Mouse (Mus musculus) spleen, adult 18-20 months (tissue): ENCODE measurements around the gene Gbgt1.
"Not testable (repeated sequence)": the region's sequence is repeated elsewhere in the genome, so short reads cannot be mapped to it uniquely, and the experiment has no call there.

Experiments
- DNase-seq, 2 experiments: peaks; one replicate each; pipeline ENCODE4 v3.0.0; 2022; ENCODE audit warnings: mixed read lengths in 2 of 2

Gbgt1 gene

DNA sequence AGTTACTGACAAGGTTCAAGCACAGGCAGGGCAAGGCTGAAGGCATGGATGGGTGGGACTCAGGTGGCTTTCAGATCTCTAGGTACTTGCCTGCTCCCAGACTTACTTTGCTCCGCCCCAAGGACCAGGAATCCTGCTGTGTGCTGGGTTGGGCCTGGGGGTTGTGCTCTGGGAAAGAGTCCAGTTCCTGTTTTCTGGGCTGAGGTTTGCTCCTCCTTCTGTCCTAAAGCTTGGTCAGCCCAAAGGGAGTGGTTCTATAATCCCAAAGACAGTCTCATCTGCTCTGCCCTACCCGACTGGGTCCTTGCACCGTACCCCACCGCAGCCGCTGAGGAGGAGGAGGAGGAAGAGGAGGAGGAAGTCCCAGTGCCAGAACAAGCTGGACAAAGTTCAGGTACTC, at the start of gene Gbgt1:
TSS of gene Gbgt1 (plus strand) at position 221 of the 400 bp plus-strand sequence.
- no peak for DNase-seq

DNA sequence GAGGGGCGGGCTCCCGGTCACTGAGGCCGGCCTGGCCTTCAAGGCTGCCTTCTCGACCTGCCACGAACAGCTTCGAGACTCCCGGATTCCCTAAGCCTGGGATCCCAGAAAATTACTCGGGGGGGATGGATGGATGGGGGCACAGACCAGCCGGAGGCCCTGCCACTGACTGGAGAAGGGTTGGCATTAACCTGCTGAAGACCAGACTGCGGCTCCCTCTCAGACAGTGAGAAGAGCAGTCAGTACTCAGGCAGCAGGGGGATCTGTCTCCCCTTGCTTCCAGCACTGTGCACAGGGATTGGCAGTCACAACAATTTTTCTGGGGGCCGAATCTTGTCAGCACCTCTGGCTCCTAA, 49.4 kb upstream of the Gbgt1 start:
- DNase-seq: no peak

- no peak for DNase-seq
Observed at GRCm38 (mm10) chr2:28451663-28452062, 45.0 kb upstream of the Gbgt1 start.

DNA sequence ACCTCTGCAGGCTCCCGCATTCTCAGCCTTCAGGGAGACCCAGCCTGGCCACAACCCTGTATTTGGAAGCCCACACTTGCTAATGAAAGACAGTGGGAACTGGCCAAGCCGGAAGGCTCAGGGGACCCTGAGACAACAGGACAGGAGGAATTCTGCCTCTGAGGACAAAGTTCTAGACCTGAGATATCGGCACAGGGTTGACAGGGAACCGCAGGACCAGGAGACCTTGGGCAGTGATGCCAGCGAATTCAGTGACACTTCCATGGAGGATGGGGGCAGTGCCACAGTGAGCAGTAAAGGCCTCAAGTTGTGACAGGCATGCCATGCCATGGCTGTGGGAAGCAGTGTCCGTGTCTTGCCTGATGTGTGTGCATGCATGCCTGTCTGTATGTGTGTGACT, 43.2 kb upstream of the Gbgt1 start:
- no peak for DNase-seq

DNA sequence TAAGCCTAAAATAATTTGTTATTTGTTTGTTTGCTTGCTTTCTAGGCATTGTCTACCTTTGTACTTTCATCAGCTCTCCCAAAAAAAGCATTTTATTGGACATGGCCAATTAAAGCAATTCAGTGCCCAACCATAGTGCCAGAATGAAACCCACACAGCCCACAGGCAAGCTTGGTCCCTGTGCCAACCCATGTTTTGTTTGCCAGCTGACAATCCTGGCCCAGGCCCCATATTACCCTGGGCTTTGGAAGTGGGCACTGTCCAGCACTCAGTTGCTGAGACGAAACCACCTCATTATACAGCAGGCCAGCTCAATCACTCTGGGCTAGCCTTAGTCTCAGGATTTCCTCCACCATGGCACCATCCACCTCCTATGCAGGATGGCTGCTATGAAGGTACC, 40.1 kb upstream of the Gbgt1 start:
- no peak for DNase-seq

DNA sequence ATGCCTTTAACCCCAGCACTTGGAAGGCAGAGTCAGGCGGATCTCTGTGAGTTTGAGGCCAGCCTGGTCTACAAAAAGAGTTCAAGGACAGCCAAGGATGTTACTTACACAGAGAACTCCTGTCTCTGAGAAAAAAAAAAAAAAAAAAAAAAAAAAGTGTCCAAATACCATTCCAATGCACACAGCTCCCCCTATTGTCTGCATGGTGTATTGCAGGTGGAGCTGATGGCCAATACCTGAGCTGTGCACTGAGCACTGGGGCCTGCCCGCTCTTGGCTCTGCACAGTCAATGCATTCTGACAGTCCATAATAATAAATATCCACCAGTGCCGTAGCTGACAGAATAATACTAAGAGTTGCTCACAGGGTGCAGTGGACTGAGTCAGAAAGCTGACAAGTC, 32.8 kb upstream of the Gbgt1 start:
- DNase-seq: peak; percentile 32 to 61

GRCm38 (mm10) chr2:28464919-28465318, 31.8 kb upstream of the Gbgt1 start:
- DNase-seq: no peak

- peak in 1 of 2 experiments; percentile 41 for DNase-seq
Observed at GRCm38 (mm10) chr2:28465836-28466518, 30.7 kb upstream of the Gbgt1 start, which contains the start of gene 1700007K13Rik. TSS of gene 1700007K13Rik (minus strand) at chr2:28466332.

DNA sequence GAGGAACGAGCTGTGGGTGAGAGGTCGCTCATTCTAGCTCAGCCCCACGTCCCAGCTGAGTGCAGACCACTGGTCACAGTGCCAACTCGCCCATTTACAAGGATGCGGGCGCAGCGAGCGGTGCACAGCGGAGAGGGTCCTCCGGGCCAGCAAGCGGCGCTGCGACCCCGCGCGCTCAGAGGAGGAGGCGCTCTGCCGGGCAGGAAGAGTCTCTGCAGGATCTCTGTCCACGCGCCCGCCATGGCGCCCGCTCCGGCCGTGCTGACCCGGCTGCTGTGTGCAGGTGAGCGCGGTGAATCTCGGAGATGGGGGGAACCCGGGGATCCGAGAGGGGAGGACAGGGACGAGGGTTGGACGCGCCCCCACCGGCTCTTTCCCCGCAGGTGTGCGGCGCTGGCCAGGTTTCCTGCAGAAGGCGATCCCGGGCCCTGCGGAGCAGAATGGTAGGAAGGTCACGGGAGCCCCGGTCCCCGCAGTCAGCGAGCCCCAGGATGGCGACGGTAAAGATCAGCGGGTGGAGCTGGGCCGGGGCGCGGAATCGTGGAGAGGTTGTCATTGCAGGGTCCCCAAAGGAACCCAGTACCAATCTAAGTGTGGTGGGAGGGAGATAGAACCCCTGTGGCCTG, 28.7 kb upstream of the Gbgt1 start, which contains the start of gene Mrps2:
TSS of gene Mrps2 (plus strand) at position 207 of the 626 bp plus-strand sequence.
- DNase-seq: peak; percentile 63 to 84

DNA sequence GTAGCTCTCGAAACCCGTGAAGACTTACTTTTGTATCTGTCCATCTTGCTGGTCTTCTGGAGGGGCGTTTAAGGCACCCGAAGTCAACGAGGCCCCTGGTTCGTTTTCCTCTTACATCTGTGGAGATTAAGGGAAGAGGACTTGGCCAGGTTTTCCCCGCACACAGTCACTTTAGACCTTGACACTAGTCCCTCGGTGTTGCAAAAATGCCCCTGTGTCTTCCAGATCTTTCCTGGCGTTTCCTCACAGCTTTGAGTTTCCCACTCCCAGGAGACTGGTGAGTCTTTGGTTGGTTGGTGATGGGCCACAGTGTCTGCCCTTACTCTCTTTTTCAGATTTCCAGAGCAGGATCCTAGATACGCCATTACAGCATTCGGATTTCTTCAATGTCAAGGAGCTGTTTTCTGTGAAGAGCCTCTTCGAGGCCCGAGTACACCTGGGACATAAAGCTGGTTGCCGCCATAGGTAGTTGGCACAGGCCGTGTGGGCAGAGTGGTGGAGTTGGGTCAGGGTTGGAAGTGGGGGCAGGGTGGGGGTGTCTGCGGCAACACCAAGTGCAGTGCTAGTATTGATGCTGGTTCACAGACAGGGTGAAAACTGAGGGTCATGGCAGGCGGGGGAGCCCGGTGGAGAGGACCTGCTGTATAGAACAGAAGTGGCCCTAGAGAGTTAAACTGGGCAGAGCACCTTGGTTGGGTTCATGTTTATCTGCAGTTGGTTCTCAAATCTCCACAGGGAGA, 28.0 kb upstream of the Gbgt1 start:
- no peak for DNase-seq

DNA sequence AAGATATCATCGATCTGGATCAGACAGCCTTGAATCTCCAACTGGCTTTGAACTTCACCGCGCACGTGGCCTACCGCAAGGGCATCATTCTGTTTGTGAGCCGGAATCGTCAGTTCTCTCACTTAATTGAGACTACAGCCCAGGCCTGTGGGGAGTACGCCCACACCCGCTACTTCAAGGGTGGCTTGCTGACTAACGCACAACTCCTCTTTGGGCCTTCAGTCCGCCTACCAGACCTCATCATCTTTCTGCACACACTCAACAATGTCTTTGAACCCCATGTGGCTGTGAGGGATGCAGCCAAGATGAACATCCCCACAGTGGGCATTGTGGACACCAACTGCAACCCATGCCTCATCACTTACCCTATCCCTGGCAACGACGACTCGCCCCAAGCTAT, 27.2 kb upstream of the Gbgt1 start:
- no peak for DNase-seq

- no peak for DNase-seq
Observed at GRCm38 (mm10) chr2:28470591-28470990, 26.1 kb upstream of the Gbgt1 start.

DNA sequence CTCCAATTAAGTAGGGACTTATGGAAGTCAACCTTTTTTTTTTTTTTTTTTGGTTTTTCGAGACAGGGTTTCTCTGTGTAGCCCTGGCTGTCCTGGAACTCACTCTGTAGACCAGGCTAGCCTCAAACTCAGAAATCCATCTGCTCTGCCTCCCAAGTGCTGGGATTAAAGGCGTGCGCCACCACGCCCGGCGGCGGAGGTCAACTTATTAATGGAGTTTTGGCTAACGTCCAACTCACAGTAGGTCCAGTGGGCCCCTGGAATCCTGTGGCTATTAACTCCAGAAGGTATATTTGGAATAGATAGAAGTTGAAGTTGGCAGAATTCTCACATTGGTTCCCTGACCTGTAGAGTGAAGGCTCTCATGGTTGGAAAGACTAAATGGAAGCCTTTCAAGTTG, 24.7 kb upstream of the Gbgt1 start:
- DNase-seq: not testable (repeated sequence)

DNA sequence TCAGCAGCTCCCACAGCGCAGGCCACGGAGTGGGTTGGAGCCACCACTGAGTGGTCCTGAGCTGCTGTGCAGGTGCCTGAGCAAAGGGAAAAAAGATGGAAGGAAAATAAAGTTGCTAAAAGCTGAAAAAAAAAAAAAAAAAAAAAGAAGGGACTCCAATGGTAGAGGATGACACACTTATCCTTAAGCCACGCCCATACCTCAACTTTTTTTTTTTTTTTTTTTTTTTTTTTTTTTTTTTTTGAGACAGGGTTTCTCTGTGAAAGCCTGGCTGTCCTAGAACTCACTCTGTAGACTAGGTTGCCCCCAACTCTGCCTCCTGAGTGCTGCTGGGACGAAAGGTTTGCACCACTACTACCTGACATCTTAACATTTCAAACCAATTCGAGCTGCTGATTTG, 18.7 kb upstream of the Gbgt1 start:
- DNase-seq: not testable (repeated sequence)

- DNase-seq: no peak
Observed at GRCm38 (mm10) chr2:28479208-28480204, 17.2 kb upstream of the Gbgt1 start.

- no peak for DNase-seq
Observed at GRCm38 (mm10) chr2:28483861-28484260, 12.8 kb upstream of the Gbgt1 start.

GRCm38 (mm10) chr2:28494521-28494920, 2.2 kb upstream of the Gbgt1 start:
- DNase-seq: no peak

DNA sequence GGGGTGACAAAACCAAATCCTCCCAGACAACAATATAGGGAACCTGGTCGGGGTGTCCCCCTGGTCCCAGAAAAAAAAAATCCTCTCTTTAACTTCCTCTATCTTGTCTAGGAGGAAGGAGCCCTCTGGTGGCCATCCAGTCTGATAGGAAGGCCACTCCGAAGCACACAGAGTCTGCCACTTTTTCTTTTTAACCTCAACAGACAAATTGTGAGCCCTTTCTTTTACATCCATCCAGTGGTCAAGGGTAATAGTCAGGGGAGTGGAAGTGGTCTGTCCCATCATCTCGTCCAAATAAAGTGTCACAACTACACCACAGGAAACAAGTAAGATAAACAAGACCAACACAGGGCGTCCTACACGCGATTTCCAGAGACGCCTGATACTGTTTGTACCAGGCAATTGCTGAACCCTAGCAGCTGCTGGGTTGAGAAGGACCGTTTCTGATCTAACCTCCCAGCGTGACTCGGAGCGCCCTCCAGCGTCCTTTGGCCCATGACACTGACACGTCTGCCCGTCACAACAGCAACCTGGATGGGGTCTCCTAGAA, 1.4 kb upstream of the Gbgt1 start:
- DNase-seq: peak in 1 of 2 experiments; percentile 32

DNA sequence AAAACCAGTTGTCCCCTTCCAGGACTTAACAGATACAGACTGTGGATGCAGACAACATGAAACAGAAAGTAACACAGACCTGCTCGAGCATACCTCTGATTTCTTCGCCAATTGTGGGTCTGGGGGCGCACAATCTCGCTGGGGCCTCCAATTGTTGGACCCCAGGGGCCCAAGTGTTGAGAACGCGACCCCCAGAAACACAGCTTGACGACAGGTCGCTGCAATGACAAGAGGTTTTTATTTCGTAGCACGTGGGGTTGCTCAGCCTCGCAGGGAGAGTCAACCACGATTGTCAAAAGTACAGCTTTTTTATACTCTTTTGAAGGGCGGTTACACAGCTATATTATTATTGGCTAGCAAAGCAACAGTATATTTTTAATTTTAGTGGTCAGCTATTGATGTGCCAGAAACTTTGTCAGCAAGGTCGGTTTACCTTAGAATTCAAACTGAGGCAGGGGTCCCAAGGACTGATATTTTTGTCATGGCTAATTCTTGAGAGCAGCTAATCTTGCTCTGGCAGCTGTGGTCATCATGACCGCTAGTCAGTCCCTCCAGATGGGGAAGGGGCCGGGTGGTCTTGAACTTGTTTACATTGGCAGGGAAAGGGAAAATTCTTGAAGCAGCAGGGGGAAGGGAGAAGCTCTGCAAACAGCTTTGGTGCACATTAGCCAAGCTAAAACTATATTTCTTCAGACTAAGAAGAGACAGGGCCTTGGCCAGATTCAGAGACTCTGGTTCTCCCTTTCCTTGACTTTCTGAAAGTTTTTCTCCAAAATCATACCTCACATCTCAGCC, 693 bp upstream of the Gbgt1 start:
- DNase-seq: no peak

DNA sequence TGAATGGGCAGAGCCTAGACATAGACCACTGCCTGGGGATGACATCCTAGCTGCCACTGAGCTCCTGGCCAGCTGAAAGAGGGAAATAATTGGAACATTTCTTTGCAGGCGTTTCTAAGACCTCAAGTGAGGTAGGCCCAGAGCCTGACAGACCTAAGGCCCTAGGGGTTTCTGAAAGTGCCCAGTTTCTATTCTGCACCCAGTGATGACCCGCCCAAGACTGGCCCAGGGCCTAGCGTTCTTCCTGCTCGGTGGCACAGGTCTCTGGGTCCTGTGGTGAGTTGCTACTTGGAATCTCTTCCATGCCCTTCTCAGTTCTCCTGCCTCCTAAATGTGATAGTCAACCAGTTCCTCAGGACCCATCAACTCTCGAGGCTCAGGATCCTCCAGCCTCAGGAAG, 870 bp downstream of the Gbgt1 start:
- DNase-seq: no peak

- DNase-seq: no peak
Observed at GRCm38 (mm10) chr2:28498431-28498830, 1.7 kb downstream of the Gbgt1 start.
